Mouse (Mus musculus) forebrain, embryonic 14.5 days (tissue): ENCODE measurements at regions not wholly inside any gene's neighbourhood (a gene's known extent, or its start where the extent isn't known, plus 50 kb on each side); places are given as distances from the start of the nearest gene placed in this dataset.

Experiments used
- ATAC-seq: fragments of 200-750 bp; cut with Nextera tagmentation; 2 replicates; pipeline ENCODE4 v1.8.0; 2017; ENCODE audit warnings: mild to moderate bottlenecking, moderate library complexity
- DNase-seq: peaks from one replicate; pipeline ENCODE4 v3.0.0-alpha.2; 2015; ENCODE audit warnings: low spot score
- H3K27ac ChIP-seq: fragments of 300-500 bp; sonication (generic); 2 replicates; pipeline ENCODE4 v1.5.1; 2014; ENCODE audit warnings: low read depth, mild to moderate bottlenecking, control low read depth, low read length, moderate library complexity
- H3K27me3 ChIP-seq: fragments of 300-500 bp; sonication (generic); replicated peaks from 2 replicates; pipeline ENCODE4 v1.6.1; 2014; ENCODE audit warnings: low read length, control low read depth, mixed read lengths; ENCODE audit not compliant: control insufficient read depth, insufficient read depth
- H3K36me3 ChIP-seq: fragments of 300-500 bp; sonication (generic); 2 replicates; pipeline ENCODE4 v1.6.1; 2014; ENCODE audit warnings: low read length, control low read depth; ENCODE audit not compliant: control insufficient read depth, insufficient read depth
- H3K4me1 ChIP-seq: fragments of 300-500 bp; sonication (generic); 2 replicates; pipeline ENCODE4 v1.6.1; 2014; ENCODE audit warnings: antibody characterized with exemption, low read length, control low read depth; ENCODE audit not compliant: control insufficient read depth, insufficient read depth
- H3K4me2 ChIP-seq: fragments of 300-500 bp; sonication (generic); 2 replicates; pipeline ENCODE4 v1.6.1; 2014; ENCODE audit warnings: mild to moderate bottlenecking, control low read depth, low read length
- H3K4me3 ChIP-seq: fragments of 300-500 bp; sonication (generic); 2 replicates; pipeline ENCODE4 v1.5.1; 2014; ENCODE audit warnings: low read depth, low read length, control low read depth
- H3K9ac ChIP-seq: fragments of 300-500 bp; sonication (generic); 2 replicates; pipeline ENCODE4 v1.6.1; 2014; ENCODE audit warnings: mild to moderate bottlenecking, low read length, control low read depth, moderate library complexity
- H3K9me3 ChIP-seq: fragments of 300-500 bp; sonication (generic); replicated peaks from 2 replicates; pipeline ENCODE4 v1.6.1; 2016; ENCODE audit warnings: low read length, control low read depth, mixed read lengths; ENCODE audit not compliant: control insufficient read depth
- WGBS: fragments of 180-500 bp; shearing (Covaris S2); extraction: QIAGEN DNeasy Blood & Tissue Kit; methylation state at CpG from one replicate; pipeline ENCODE4 v1.1.7; 2014; 5-methylcytosine and 5-hydroxymethylcytosine counted together

DNA sequence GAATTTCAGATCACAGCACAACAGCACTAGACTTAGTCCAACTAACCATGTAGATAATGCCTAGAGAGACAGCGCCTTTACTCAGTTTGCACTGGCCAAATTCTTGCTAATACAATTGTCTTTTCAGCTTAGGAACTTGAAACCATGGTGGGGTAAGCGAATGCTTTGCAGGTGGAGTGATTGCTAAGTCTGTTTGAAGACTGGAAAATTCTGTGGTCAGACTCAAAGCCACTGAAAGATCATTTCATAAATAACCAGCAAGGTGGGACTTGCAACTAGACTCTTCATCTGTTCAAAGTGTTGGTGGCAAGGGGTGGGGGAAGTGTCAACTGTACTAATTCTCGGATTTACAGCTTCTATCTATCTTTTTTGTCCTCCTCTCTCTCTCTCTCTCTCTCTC is 50.4 kb upstream of the Clnk start:
- no peak for DNase-seq
- Histone ChIP-seq H3K27ac (no peak overlapping the region), H3K4me1 (no peaks in the 10 kb centered on the region), H3K27me3 (no peaks in the 10 kb centered on the region), H3K9me3 (no peaks in the 10 kb centered on the region), H3K4me3 (no peak overlapping the region), H3K4me2 (no peak overlapping the region), H3K9ac (no peak overlapping the region), H3K36me3 (no peaks in the 10 kb centered on the region)
- WGBS, result 89% methylated on average over 3 of the region's 3 CpGs
- no peak for ATAC-seq
